Mouse (Mus musculus) limb, embryonic 15.5 days (tissue): ENCODE measurements around the gene Bicra. TPM values are rescaled to one million over a fixed set of nuclear protein-coding genes. Genes with fewer than 3 reads are reported as not detected.

ENCODE experiments used
- ATAC-seq: fragments of 200-750 bp; cut with Nextera tagmentation; 2 replicates; pipeline ENCODE4 v1.8.0; 2017; ENCODE audit warnings: low read depth, moderate TSS enrichment; ENCODE audit not compliant: insufficient number of reproducible peaks, low FRiP score, low TSS enrichment
- H3K27ac ChIP-seq: fragments of 300-500 bp; sonication (generic); 2 replicates; pipeline ENCODE4 v1.5.1; 2015; ENCODE audit warnings: moderate library complexity, mild to moderate bottlenecking, inconsistent platforms
- H3K27me3 ChIP-seq: fragments of 300-500 bp; sonication (generic); 2 replicates; pipeline ENCODE4 v1.6.1; 2015; ENCODE audit warnings: inconsistent platforms
- H3K36me3 ChIP-seq: fragments of 300-500 bp; sonication (generic); 2 replicates; pipeline ENCODE4 v1.6.1; 2015; ENCODE audit warnings: inconsistent platforms
- H3K4me1 ChIP-seq: fragments of 300-500 bp; sonication (generic); 2 replicates; pipeline ENCODE4 v1.6.1; 2015; ENCODE audit warnings: inconsistent platforms
- H3K4me2 ChIP-seq: fragments of 300-500 bp; sonication (generic); 2 replicates; pipeline ENCODE4 v1.6.1; 2015; ENCODE audit warnings: mild to moderate bottlenecking, inconsistent platforms
- H3K4me3 ChIP-seq: fragments of 300-500 bp; sonication (generic); 2 replicates; pipeline ENCODE4 v1.5.1; 2015; ENCODE audit warnings: mild to moderate bottlenecking, inconsistent platforms
- H3K9ac ChIP-seq: fragments of 300-500 bp; sonication (generic); 2 replicates; pipeline ENCODE4 v1.6.1; 2015; ENCODE audit warnings: inconsistent platforms
- H3K9me3 ChIP-seq: fragments of 300-500 bp; sonication (generic); 2 replicates; pipeline ENCODE4 v1.6.1; 2016; ENCODE audit warnings: inconsistent platforms
- WGBS: fragments of 180-500 bp; shearing (Covaris S2); methylation state at CpG from one replicate; pipeline ENCODE4 v1.1.7; 2015; 5-methylcytosine and 5-hydroxymethylcytosine counted together
- polyA plus RNA-seq: library from polyadenylated mRNA; unstranded; fragments of >200 nt; fragmentation: Nextera tagmentation; extraction: Ambion mirVana; gene quantifications from 2 replicates; pipeline ENCODE4 v1.2.1, GENCODE M21; 2015

Bicra gene
- polyA plus RNA-seq, 1 experiment from 2014 or later = 7.2 TPM

DNA sequence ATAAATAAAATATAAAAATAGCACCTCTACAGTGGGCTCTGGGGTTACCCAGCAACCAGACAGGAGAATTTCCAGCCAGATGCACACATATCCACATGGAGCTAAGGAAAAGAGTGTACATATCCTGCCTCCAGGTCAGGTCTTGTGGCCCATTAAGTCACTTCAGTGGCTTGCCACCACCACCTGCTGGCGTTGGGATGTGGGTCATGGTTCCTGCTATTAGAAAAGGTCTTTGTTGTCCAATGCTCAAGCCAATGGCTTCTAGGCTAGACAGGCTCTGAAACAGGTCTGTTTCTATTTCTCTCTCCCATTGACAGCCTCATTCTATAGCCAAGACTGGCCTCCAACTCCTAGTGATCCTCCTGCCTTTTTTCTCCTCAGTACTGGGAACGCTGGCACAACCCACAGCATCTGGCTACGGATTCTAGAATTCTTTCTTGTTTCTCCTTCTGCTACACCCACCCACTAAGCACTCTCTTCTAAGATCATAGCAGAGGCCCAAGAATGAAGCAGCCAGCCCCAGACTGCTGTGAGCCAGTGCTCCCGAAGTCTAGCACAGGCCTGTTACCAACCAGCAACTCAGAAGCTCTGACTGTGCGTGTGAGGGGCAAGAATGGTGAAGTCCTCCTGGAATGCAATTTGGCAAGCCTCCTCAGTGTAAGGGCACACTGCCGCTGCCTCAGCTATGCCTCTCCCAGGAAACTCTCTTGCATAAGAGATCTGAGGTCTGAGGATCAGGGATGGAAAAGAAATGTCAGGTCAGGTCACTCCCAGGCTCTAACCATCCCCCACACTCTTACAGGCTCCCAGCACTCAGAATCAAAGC lies 19.4 kb downstream of the Bicra start:
- 78% methylated on average over 6 of the region's 6 CpGs for WGBS
- ATAC-seq = 0 out of 2 replicates have a peak, but pooled peaks have one; percentile 15
- H3K4me1 ChIP-seq = peaks cover 4% of the 10 kb centered on the region
- no peaks in the 10 kb centered on the region for H3K9me3 ChIP-seq
- H3K9ac ChIP-seq = no peak overlapping the region
- no peaks in the 10 kb centered on the region for H3K27me3 ChIP-seq
- no peaks in the 10 kb centered on the region; the same call in 1 of the 2 replicates for H3K36me3 ChIP-seq
- no peak overlapping the region for H3K4me3 ChIP-seq
- H3K27ac ChIP-seq = peak overlapping the region; percentile 35; the same call in 1 of the 2 replicates
- H3K4me2 ChIP-seq = no peak overlapping the region

DNA sequence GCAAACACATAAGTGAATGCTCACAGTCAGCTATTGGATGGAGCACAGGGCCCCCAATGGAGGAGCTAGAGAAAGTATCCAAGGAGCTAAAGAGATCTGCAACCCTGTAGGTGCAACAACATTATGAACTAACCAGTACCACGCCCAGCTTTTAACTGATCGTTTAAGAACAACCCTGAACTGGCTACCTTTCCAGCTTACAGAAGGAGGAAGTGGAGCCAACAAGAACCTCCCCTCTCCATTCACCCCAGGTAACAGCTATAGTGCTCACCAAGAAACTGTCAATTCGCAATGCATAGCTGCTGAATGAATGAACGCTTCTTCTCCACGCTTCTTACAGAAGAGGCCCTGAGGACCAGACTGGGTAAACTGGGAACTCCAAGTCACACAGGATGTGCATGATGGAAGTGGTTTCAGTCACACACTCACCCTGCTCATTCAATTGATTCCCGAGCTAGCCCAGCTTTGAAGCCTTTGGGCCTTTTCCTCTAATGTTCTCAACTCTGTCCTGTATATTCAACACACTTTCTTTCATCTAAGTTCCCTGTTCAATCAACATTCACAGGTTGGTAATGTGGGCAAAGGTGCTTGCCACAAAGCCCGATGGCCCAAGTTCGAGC lies 23.0 kb downstream of the Bicra start:
- H3K4me3 ChIP-seq = no peak overlapping the region
- no peaks in the 10 kb centered on the region for H3K9me3 ChIP-seq
- no peak overlapping the region for H3K4me2 ChIP-seq
- WGBS = 84% methylated on average over 8 of the region's 8 CpGs
- H3K4me1 ChIP-seq = peaks cover 4% of the 10 kb centered on the region
- ATAC-seq = no peak
- no peaks in the 10 kb centered on the region for H3K36me3 ChIP-seq
- no peak overlapping the region for H3K27ac ChIP-seq
- H3K9ac ChIP-seq = no peak overlapping the region
- H3K27me3 ChIP-seq = no peaks in the 10 kb centered on the region

DNA sequence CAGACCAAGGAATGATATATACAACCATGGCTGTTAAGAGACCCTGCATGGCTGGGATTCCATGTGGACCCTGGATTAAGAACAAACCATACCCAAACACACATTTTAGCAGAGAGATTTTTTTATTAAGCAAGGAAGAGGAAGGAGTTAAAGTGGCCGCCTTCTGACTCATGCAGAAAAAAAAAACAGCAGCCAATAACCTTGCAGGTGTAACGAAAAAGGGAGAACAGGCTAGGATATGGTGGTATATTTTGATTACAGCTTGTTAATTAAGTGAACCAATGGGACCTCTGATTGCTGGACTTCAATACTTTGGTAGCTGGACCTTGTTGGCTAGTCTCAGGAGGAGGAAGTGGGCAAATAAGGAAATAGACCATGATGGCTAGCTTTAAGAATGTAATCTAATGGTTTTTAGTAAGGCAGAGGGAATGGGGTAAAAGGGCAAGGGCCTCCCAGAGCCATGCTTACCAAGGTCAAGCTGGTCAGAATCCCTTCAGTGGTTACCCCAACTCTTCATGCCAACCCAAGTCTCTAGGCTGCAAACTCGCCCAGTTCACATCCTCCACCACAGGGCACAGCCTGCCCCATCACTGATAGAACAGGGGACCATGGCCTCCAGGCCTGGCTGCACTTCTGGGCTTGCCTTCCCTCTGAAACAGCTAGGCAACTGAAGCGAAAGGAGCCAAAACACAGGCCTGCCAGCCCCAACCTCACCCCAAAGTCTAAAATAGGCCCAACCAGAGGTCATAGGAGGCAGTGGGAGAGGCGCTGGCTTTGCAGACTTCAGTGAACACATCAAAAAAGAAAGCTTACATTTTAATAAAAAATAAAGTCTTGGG lies 28.2 kb downstream of the Bicra start:
- H3K27ac ChIP-seq = no peak overlapping the region
- no peak overlapping the region for H3K9ac ChIP-seq
- H3K4me2 ChIP-seq = no peak overlapping the region
- H3K36me3 ChIP-seq = no peaks in the 10 kb centered on the region
- H3K4me1 ChIP-seq = peaks cover 4% of the 10 kb centered on the region; the same call in 1 of the 2 replicates
- no peak for ATAC-seq
- WGBS = 80% methylated on average over 5 of the region's 5 CpGs
- H3K4me3 ChIP-seq = no peak overlapping the region
- H3K27me3 ChIP-seq = no peaks in the 10 kb centered on the region
- H3K9me3 ChIP-seq = no peaks in the 10 kb centered on the region

DNA sequence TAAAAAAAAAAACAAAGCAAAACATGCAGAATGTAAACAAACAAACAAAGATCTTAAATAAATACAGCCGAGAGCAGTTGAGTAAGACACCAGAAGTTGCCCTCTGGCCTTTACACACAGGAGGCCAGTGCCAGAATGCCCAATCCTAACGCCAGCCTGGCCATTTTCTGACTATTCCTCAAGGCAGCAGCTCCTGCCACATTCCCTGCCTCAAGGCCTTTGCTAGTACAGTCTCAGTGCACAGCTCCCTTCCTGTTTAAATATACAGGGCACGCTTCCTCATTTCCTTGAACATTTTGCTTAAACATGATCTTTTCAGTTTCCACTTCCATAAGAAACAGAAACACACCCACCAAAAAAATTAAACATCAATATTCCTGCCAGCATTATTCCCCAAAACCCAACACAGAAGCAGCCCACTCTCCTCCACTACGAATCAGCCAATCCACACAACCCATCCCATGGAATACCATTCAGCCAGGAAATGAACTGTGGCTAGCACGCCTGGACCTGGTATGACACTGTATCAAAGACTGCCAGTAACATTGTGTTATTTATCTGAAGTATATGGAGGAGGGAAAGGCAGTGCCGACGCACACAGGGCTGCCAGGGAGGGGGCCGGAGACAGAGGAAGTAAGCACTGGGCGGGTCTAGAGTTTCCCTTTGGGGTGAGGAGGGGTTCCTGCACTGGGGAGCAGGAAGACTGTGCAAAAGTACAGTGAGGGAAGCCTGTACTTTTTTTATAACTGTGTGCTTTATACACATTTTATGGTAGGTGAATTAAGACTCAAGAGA lies 29.5 kb downstream of the Bicra start:
- no peak for ATAC-seq
- Histone ChIP-seq H3K4me3 (no peak overlapping the region), H3K4me2 (no peak overlapping the region), H3K27ac (no peak overlapping the region), H3K27me3 (no peaks in the 10 kb centered on the region), H3K9ac (no peak overlapping the region), H3K4me1 (peaks cover 13% of the 10 kb centered on the region), H3K9me3 (no peaks in the 10 kb centered on the region), H3K36me3 (no peaks in the 10 kb centered on the region)
- WGBS = 73% methylated on average over 9 of the region's 9 CpGs

DNA sequence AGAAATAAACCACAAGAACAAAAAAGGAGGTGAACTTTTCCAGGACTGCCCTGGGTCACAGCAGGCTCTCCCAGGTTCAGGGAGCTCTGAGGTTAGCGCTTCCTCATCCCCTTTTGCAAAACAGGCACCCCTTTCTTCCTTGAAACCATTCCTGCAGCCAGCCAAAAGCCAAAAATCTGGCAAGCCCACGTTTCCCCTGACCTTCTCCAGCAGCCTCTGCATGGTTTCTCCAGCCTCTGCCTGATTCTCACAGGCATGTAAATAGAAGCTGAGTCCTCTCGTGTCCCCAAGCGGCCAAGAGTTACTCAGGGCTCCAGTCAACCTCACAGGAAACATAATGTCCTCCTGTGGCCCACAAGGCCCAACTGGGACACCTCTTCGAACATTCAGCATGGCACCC lies 32.3 kb downstream of the Bicra start:
- no peaks in the 10 kb centered on the region for H3K9me3 ChIP-seq
- no peak for ATAC-seq
- H3K4me3 ChIP-seq = no peak overlapping the region
- H3K27ac ChIP-seq = no peak overlapping the region
- H3K9ac ChIP-seq = no peak overlapping the region
- H3K4me1 ChIP-seq = peaks cover 24% of the 10 kb centered on the region
- peaks cover 10% of the 10 kb centered on the region; the same call in 1 of the 2 replicates for H3K36me3 ChIP-seq
- H3K4me2 ChIP-seq = no peak overlapping the region
- no peaks in the 10 kb centered on the region for H3K27me3 ChIP-seq
- 80% methylated on average over 5 of the region's 5 CpGs for WGBS

DNA sequence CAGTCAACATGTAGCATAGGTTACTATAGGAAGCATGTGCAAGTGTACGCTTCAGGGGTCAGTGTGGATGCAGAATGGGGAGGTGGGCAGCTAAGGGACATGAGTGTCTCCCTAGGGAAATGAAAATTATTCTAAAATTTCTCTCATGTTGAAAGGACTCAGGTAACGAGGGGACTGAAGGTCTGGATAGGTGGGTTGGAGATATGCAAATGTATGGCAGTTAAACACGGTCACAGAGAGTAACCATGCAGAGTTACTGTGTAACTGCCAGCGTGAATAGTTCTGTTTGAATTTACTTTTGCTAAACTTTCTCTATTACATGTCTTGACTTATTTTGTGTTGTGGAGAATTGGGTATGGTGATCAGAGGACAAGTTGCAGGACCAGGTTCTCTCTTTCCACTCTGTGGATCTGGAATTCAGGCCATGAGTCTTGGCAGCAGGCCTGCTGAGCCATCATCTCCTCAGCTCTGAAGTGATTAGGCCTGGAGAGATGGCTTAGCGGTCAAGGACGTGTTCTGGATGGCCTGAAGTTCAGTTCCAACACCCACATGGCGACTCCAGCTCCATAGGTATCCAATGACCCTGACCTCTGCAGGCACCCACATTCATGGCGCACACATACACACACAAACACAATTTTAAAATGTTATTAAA lies 33.1 kb downstream of the Bicra start:
- ATAC-seq = no peak
- no peak overlapping the region for H3K4me2 ChIP-seq
- H3K4me3 ChIP-seq = no peak overlapping the region
- 87% methylated on average over 8 of the region's 8 CpGs for WGBS
- peaks cover 24% of the 10 kb centered on the region for H3K4me1 ChIP-seq
- no peaks in the 10 kb centered on the region for H3K27me3 ChIP-seq
- H3K27ac ChIP-seq = peak overlapping the region; percentile 17; the same call in 1 of the 2 replicates
- H3K9ac ChIP-seq = no peak overlapping the region
- H3K9me3 ChIP-seq = no peaks in the 10 kb centered on the region
- H3K36me3 ChIP-seq = peaks cover 10% of the 10 kb centered on the region; the same call in 1 of the 2 replicates

DNA sequence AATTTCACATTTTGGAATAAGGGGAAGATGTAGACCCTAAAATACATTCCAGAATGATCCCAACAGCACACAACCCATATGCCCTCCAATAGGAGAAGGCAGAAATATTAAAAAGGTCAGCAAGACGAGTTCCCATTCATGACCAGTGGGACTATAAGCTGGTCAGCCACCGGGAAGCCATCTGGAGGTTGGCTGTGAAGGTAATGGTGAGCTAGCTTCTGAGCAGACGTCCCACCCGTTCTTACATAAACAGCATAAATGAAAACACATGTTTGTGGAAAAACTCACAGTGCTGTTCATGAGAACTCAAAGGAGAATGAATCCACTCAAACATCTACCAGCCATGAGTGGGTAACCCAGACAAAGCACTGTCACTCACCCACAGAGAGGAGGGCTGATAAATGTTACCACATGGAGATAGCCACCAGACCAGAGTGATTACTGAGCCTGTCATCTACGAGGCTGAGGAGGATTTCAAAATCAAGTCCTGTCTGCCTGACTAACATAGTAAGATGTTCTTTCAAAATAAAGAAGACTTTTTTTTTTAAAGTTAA lies 33.9 kb downstream of the Bicra start:
- 27% methylated on average over 5 of the region's 5 CpGs for WGBS
- Histone ChIP-seq H3K27ac (peak overlapping the region; percentile 17; the same call in 1 of the 2 replicates), H3K4me2 (no peak overlapping the region), H3K4me3 (no peak overlapping the region), H3K9ac (no peak overlapping the region), H3K9me3 (no peaks in the 10 kb centered on the region), H3K36me3 (peaks cover 10% of the 10 kb centered on the region; the same call in 1 of the 2 replicates), H3K4me1 (peaks cover 24% of the 10 kb centered on the region), H3K27me3 (no peaks in the 10 kb centered on the region)
- no peak for ATAC-seq

DNA sequence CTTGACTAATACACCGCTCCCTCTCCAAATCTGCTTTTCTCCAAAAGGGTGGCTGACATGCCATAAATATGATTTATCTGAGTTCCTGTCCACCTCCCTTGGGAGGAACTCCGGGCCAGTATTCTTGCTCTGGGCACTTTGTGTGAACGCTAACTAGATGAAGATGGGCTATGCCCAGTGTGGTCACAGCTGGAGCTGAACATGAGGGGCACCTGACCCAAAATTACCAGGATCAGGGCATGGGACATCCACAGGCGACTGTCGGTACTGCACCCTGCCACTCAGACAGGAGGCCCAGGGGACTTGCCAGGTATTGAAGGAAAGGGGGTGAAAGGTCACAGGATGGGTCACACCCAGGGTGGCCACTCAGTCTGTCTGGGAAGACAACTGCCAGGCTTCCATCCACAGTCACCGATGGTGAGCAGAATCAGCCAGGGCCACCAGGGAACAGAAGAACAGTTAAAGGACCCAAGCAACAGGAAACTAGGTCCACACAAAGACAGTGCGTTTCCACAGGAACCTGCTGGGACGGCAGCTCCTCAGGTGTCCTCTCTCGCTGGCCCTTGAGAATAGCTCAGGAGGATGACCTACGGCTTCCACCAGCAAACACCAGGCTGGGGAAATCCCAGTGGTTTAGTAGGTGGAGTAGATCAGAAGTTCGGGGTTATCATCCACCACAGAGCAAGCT lies 35.0 kb downstream of the Bicra start:
- no peak for ATAC-seq
- H3K9ac ChIP-seq = no peak overlapping the region
- H3K4me1 ChIP-seq = peaks cover 24% of the 10 kb centered on the region
- H3K9me3 ChIP-seq = no peaks in the 10 kb centered on the region
- no peaks in the 10 kb centered on the region for H3K27me3 ChIP-seq
- H3K36me3 ChIP-seq = peaks cover 11% of the 10 kb centered on the region
- 71% methylated on average over 11 of the region's 11 CpGs for WGBS
- no peak overlapping the region for H3K27ac ChIP-seq
- no peak overlapping the region for H3K4me3 ChIP-seq
- H3K4me2 ChIP-seq = no peak overlapping the region

DNA sequence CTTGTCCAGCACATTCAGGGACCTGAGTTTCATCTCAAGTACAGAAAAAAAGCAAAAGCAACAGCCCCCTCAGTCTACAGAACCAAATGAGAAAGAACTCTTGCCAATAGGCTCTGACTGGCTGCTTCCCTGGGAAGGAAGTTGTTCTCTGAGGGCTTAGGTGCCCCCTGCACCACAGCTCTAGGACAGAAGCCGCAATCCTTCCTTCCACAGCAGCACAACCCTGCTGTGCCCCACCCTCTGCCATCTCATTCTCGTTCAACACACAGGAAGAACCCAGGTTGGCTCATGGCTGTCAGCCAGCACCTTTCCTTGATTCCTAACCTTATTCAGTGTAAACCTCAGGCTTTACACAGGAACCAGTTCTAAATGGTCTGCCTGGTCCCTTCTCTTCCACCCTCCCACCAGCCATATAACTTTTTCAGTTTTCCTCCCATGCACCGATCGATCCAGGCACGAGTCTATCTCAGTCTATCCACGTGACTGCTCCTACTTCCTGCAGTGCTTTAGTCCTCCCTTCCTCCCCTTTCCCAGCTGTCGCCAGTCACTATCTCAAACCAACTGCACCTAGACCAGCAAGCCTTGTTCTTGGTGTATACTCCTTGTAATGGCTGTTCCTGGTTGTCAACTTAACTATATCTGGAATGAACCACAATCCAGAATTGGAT lies 36.2 kb downstream of the Bicra start:
- no peaks in the 10 kb centered on the region for H3K9me3 ChIP-seq
- H3K27ac ChIP-seq = no peak overlapping the region
- H3K27me3 ChIP-seq = no peaks in the 10 kb centered on the region
- WGBS = 85% methylated on average over 7 of the region's 7 CpGs
- H3K4me2 ChIP-seq = no peak overlapping the region
- no peak overlapping the region for H3K9ac ChIP-seq
- peaks cover 13% of the 10 kb centered on the region for H3K36me3 ChIP-seq
- ATAC-seq = no peak
- no peak overlapping the region for H3K4me3 ChIP-seq
- peaks cover 24% of the 10 kb centered on the region for H3K4me1 ChIP-seq

DNA sequence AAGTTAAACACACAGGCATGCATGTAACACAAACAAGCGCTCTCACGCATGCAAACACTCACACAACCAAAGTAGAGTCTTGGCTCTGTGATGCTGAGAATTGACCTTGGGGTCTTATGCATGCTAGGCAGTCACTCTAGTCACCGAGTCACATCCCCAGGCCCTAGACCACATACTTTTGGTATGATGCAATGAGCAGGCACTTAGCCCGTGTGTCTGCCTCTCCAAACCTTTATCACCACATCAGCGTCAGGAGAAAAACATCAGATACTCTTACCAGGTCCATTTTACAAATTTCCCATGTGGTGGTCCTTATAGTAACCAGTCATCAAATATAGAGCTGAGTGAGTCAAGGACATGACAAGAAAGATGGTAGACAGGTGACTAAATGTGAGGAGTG lies 37.1 kb downstream of the Bicra start:
- H3K9ac ChIP-seq = no peak overlapping the region

More for the DNA sequence above, 37.1 kb downstream of the Bicra start:
- Histone ChIP-seq H3K4me2 (no peak overlapping the region), H3K36me3 (peaks cover 13% of the 10 kb centered on the region), H3K27ac (no peak overlapping the region), H3K4me1 (peaks cover 24% of the 10 kb centered on the region), H3K4me3 (no peak overlapping the region), H3K9me3 (no peaks in the 10 kb centered on the region), H3K27me3 (no peaks in the 10 kb centered on the region)
- WGBS = 81% methylated on average over 5 of the region's 5 CpGs
- ATAC-seq = no peak
